Mouse (Mus musculus) cortical plate, adult 2 months (tissue): ENCODE measurements around the gene Myl4.
"Not testable (repeated sequence)": the region's sequence is repeated elsewhere in the genome, so short reads cannot be mapped to it uniquely, and the experiment has no call there.

Experiments used
- CTCF ChIP-seq: fragments of 200-500 bp; IDR thresholded peaks from 2 replicates; pipeline ENCODE4 v1.5.1; 2011; ENCODE audit warnings: mild to moderate bottlenecking, control low read depth, low read length; ENCODE audit not compliant: insufficient read depth; ENCODE audit errors: extremely low read depth
- POLR2A ChIP-seq: fragments of 200-500 bp; IDR thresholded peaks from 2 replicates; pipeline ENCODE4 v1.6.1; 2011; ENCODE audit warnings: mild to moderate bottlenecking, low read length, control low read depth; ENCODE audit not compliant: insufficient read depth; ENCODE audit errors: extremely low read depth

GRCm38 (mm10) chr11:104570515-104570914, 20.1 kb downstream of the Myl4 start:
- not testable (repeated sequence) for TF ChIP-seq POLR2A, CTCF
